28 mouse cellular contexts compared by ENCODE assay signal in genomic region chr12:24925684-24926083, GRCm38 (mm10). TPM values are rescaled to one million over a fixed set of nuclear protein-coding genes. Genes with fewer than 3 reads are reported as not detected.
DNase-seq lines count a peak whose midpoint lies in the region; ATAC-seq and TF ChIP-seq lines count a peak whose summit lies in the region.
"Had no signal": no experiment of that assay in that cellular context is flagged by ENCODE, and none has a peak within 500 bp of the region (broad histone marks: within the 10 kb centered on the region; RNA-seq: fewer than 3 reads in every experiment).

No protein-coding gene starts in this region.

- peak; percentile 49 for DNase-seq in embryonic facial prominence, embryonic 11.5 days (ENCODE audit: low spot score)
- DNase-seq in embryonic facial prominence, embryonic 10.5 days (ENCODE audit: low spot score) = no peak
- no peak for DNase-seq in kidney, adult 18-20 months
- DNase-seq in mesoderm, embryonic 11.5 days (ENCODE audit: low read depth, low spot score) = peak; percentile 14
- DNase-seq in liver, postnatal 0 days = no peak
- DNase-seq: adrenal gland, adult 8-10 months; adrenal gland, postnatal 25 days; cerebellum, adult 11-12 months; cerebellum, adult 8-10 months; cerebellum, postnatal 10 days; cerebellum, postnatal 36 days; gastrocnemius, postnatal 10 days; gastrocnemius, postnatal 36 days; heart, adult 2 months; heart, postnatal 14 days had no signal

- H3K4me1 ChIP-seq in embryonic facial prominence, embryonic 11.5 days (ENCODE audit: control insufficient read depth, insufficient read depth, low read length) = no peaks in the 10 kb centered on the region
- H3K4me1 ChIP-seq in embryonic facial prominence, embryonic 10.5 days = peaks cover 11% of the 10 kb centered on the region
- peaks cover 35% of the 10 kb centered on the region for H3K4me1 ChIP-seq in kidney, embryonic 15.5 days
- peaks cover 21% of the 10 kb centered on the region; the same call in 1 of the 2 replicates for H3K4me1 ChIP-seq in midbrain, embryonic 12.5 days
- peaks cover 13% of the 10 kb centered on the region for H3K4me1 ChIP-seq in midbrain, embryonic 16.5 days (ENCODE audit: control insufficient read depth, insufficient read depth, low read length)
- H3K4me1 ChIP-seq in liver, postnatal 0 days (ENCODE audit: insufficient read depth) = no peaks in the 10 kb centered on the region; the same call in 1 of the 2 replicates

- no peaks in the 10 kb centered on the region for H3K36me3 ChIP-seq in embryonic facial prominence, embryonic 11.5 days (replicated peaks; ENCODE audit: control insufficient read depth, insufficient read depth, low read depth, low read length)
- H3K36me3 ChIP-seq in embryonic facial prominence, embryonic 10.5 days (replicated peaks) = peaks cover 29% of the 10 kb centered on the region
- H3K36me3 ChIP-seq in kidney, embryonic 15.5 days = no peaks in the 10 kb centered on the region
- no peaks in the 10 kb centered on the region; the same call in 1 of the 2 replicates for H3K36me3 ChIP-seq in midbrain, embryonic 12.5 days
- H3K36me3 ChIP-seq in midbrain, embryonic 16.5 days (ENCODE audit: control insufficient read depth, insufficient read depth, low read length) = no peaks in the 10 kb centered on the region; the same call in 1 of the 2 replicates
- H3K36me3 ChIP-seq in liver, postnatal 0 days (replicated peaks; ENCODE audit: insufficient read depth, low read length) = no peaks in the 10 kb centered on the region
- H3K36me3 ChIP-seq: heart, embryonic 12.5 days; heart, embryonic 15.5 days; hindbrain, embryonic 12.5 days had no signal

- WGBS in embryonic facial prominence, embryonic 11.5 days = 27% methylated on average over 4 of the region's 4 CpGs
- 33% methylated on average over 4 of the region's 4 CpGs for WGBS in embryonic facial prominence, embryonic 10.5 days
- WGBS in kidney, embryonic 15.5 days = 27% methylated on average over 4 of the region's 4 CpGs
- WGBS in midbrain, embryonic 12.5 days = 42% methylated on average over 4 of the region's 4 CpGs
- WGBS in midbrain, embryonic 16.5 days = 35% methylated on average over 4 of the region's 4 CpGs
- WGBS in liver, postnatal 0 days (ENCODE audit: insufficient replicate concordance) = 72% methylated on average over 4 of the region's 4 CpGs

- no peak overlapping the region for H3K9ac ChIP-seq in embryonic facial prominence, embryonic 11.5 days (replicated peaks; ENCODE audit: low read length)
- H3K9ac ChIP-seq in kidney, embryonic 15.5 days = no peak overlapping the region
- H3K9ac ChIP-seq in midbrain, embryonic 12.5 days (replicated peaks) = no peak overlapping the region
- H3K9ac ChIP-seq in midbrain, embryonic 16.5 days (ENCODE audit: low read depth, low read length) = no peak overlapping the region
- no peak overlapping the region for H3K9ac ChIP-seq in liver, postnatal 0 days (replicated peaks)
- H3K9ac ChIP-seq: embryonic facial prominence, embryonic 13.5 days; forebrain, embryonic 13.5 days; heart, embryonic 12.5 days; heart, embryonic 15.5 days; hindbrain, embryonic 12.5 days; hindbrain, embryonic 15.5 days had no signal

- no peak overlapping the region for H3K4me3 ChIP-seq in embryonic facial prominence, embryonic 11.5 days (ENCODE audit: low read depth, low read length)
- no peak overlapping the region for H3K4me3 ChIP-seq in embryonic facial prominence, embryonic 10.5 days
- no peak overlapping the region for H3K4me3 ChIP-seq in kidney, embryonic 15.5 days (replicated peaks)
- no peak overlapping the region for H3K4me3 ChIP-seq in midbrain, embryonic 12.5 days
- no peak overlapping the region for H3K4me3 ChIP-seq in midbrain, embryonic 16.5 days (ENCODE audit: low read depth, low read length)
- no peak overlapping the region for H3K4me3 ChIP-seq in liver, postnatal 0 days (ENCODE audit: low read depth, low read length)
- H3K4me3 ChIP-seq: embryonic facial prominence, embryonic 13.5 days; forebrain, embryonic 10.5 days; forebrain, embryonic 13.5 days; heart, adult 2 months; heart, embryonic 12.5 days; heart, embryonic 15.5 days; hindbrain, embryonic 12.5 days; hindbrain, embryonic 15.5 days had no signal

- ATAC-seq in embryonic facial prominence, embryonic 11.5 days (replicated peaks; ENCODE audit: insufficient number of reproducible peaks, low FRiP score, low TSS enrichment, low read depth) = no peak
- peak; percentile 63 for ATAC-seq in kidney, embryonic 15.5 days (replicated peaks; ENCODE audit: low FRiP score)
- ATAC-seq in midbrain, embryonic 12.5 days (ENCODE audit: low FRiP score, low read depth) = 0 out of 2 replicates have a peak, but pooled peaks have one; percentile 44
- no peak for ATAC-seq in midbrain, embryonic 16.5 days
- ATAC-seq in liver, postnatal 0 days = no peak
- ATAC-seq: activated CD4-positive, CD25-positive, alpha-beta regulatory T cell, adult 4 months; CD4-positive, CD25-positive, alpha-beta regulatory T cell, adult 4 months; forebrain, embryonic 13.5 days; forebrain, embryonic 16.5 days had no signal

- TF ChIP-seq EP300 in liver, postnatal 0 days (IDR thresholded peaks at IDR 0.05; ENCODE audit: low read depth) = no peak

- no peak overlapping the region for H3K27ac ChIP-seq in embryonic facial prominence, embryonic 11.5 days (replicated peaks; ENCODE audit: low read depth, low read length)
- no peak overlapping the region for H3K27ac ChIP-seq in embryonic facial prominence, embryonic 10.5 days (replicated peaks)
- no peak overlapping the region for H3K27ac ChIP-seq in kidney, embryonic 15.5 days
- no peak overlapping the region for H3K27ac ChIP-seq in midbrain, embryonic 12.5 days (replicated peaks)
- no peak overlapping the region for H3K27ac ChIP-seq in midbrain, embryonic 16.5 days (ENCODE audit: low read length)
- H3K27ac ChIP-seq in liver, postnatal 0 days (ENCODE audit: low read depth) = no peak overlapping the region
- H3K27ac ChIP-seq: embryonic facial prominence, embryonic 13.5 days; forebrain, embryonic 10.5 days; forebrain, embryonic 13.5 days; heart, adult 2 months; heart, embryonic 15.5 days; hindbrain, embryonic 12.5 days; hindbrain, embryonic 15.5 days had no signal

- no peak for TF ChIP-seq CTCF in liver, postnatal 0 days (IDR thresholded peaks at IDR 0.05; ENCODE audit: low read depth)

- H3K27me3 ChIP-seq in embryonic facial prominence, embryonic 11.5 days (ENCODE audit: control insufficient read depth, insufficient read depth, low read length) = no peaks in the 10 kb centered on the region
- H3K27me3 ChIP-seq in embryonic facial prominence, embryonic 10.5 days (replicated peaks; ENCODE audit: low read depth, poor library complexity, severe bottlenecking) = no peaks in the 10 kb centered on the region
- no peaks in the 10 kb centered on the region for H3K27me3 ChIP-seq in kidney, embryonic 15.5 days
- no peaks in the 10 kb centered on the region for H3K27me3 ChIP-seq in midbrain, embryonic 12.5 days
- H3K27me3 ChIP-seq in midbrain, embryonic 16.5 days (ENCODE audit: control insufficient read depth, insufficient read depth, low read depth, low read length) = no peaks in the 10 kb centered on the region
- H3K27me3 ChIP-seq in liver, postnatal 0 days (ENCODE audit: insufficient read depth, low read length) = no peaks in the 10 kb centered on the region
- H3K27me3 ChIP-seq: embryonic facial prominence, embryonic 13.5 days; forebrain, embryonic 13.5 days; heart, embryonic 12.5 days; heart, embryonic 15.5 days; hindbrain, embryonic 12.5 days; hindbrain, embryonic 15.5 days had no signal

- H3K4me2 ChIP-seq in embryonic facial prominence, embryonic 11.5 days (ENCODE audit: low read depth, low read length) = no peak overlapping the region
- H3K4me2 ChIP-seq in kidney, embryonic 15.5 days = no peak overlapping the region
- H3K4me2 ChIP-seq in midbrain, embryonic 12.5 days (replicated peaks) = no peak overlapping the region
- H3K4me2 ChIP-seq in midbrain, embryonic 16.5 days (ENCODE audit: low read length) = no peak overlapping the region
- no peak overlapping the region for H3K4me2 ChIP-seq in liver, postnatal 0 days (ENCODE audit: low read depth, low read length)
- H3K4me2 ChIP-seq: embryonic facial prominence, embryonic 13.5 days; forebrain, embryonic 13.5 days; heart, embryonic 12.5 days; heart, embryonic 15.5 days; hindbrain, embryonic 12.5 days; hindbrain, embryonic 15.5 days had no signal

- no peaks in the 10 kb centered on the region for H3K9me3 ChIP-seq in embryonic facial prominence, embryonic 11.5 days (replicated peaks; ENCODE audit: control insufficient read depth, low read length)
- H3K9me3 ChIP-seq in embryonic facial prominence, embryonic 10.5 days = no peaks in the 10 kb centered on the region
- H3K9me3 ChIP-seq in kidney, embryonic 15.5 days (replicated peaks) = no peaks in the 10 kb centered on the region
- no peaks in the 10 kb centered on the region for H3K9me3 ChIP-seq in midbrain, embryonic 12.5 days
- no peaks in the 10 kb centered on the region for H3K9me3 ChIP-seq in midbrain, embryonic 16.5 days (replicated peaks; ENCODE audit: control insufficient read depth, low read length, poor library complexity, severe bottlenecking)
- H3K9me3 ChIP-seq in liver, postnatal 0 days (ENCODE audit: low read length) = no peaks in the 10 kb centered on the region
- H3K9me3 ChIP-seq: embryonic facial prominence, embryonic 13.5 days; forebrain, embryonic 10.5 days; forebrain, embryonic 13.5 days; heart, embryonic 12.5 days; heart, embryonic 15.5 days; hindbrain, embryonic 12.5 days; hindbrain, embryonic 15.5 days had no signal

RNA-seq across cellular contexts. Expression of gene Kidins220, which starts 49.0 kb away (rescaled TPM):
- polyA plus RNA-seq in embryonic facial prominence, embryonic 11.5 days (2014; fragmentation: Nextera tagmentation; extraction: Ambion mirVana) = 23.4 and 28.8 TPM in 2 replicates
- 18.9 and 19.0 TPM in 2 replicates for polyA plus RNA-seq in embryonic facial prominence, embryonic 10.5 days (2016; fragmentation: Nextera tagmentation; extraction: Ambion mirVana)
- 28.6 and 31.1 TPM in 2 replicates for polyA plus RNA-seq in kidney, embryonic 15.5 days (2015; fragmentation: Nextera tagmentation; extraction: Ambion mirVana)
- polyA plus RNA-seq in midbrain, embryonic 12.5 days (2016; fragmentation: Nextera tagmentation; extraction: Ambion mirVana) = 89.0 and 100 TPM in 2 replicates
- polyA plus RNA-seq in midbrain, embryonic 16.5 days (2015; fragmentation: Nextera tagmentation; extraction: Ambion mirVana) = 172 and 177 TPM in 2 replicates
- polyA plus RNA-seq in liver, postnatal 0 days (2015; fragmentation: Nextera tagmentation; extraction: Ambion mirVana) = 3.7 and 4.4 TPM in 2 replicates

Comparison
In these comparisons a context has a peak if more than half of its experiments do, and no peak if none do; other contexts are left out.
1. ATAC-seq: peak in kidney, embryonic 15.5 days (single experiment) and midbrain, embryonic 12.5 days (single experiment); none in embryonic facial prominence, embryonic 11.5 days (single experiment), midbrain, embryonic 16.5 days (single experiment) and liver, postnatal 0 days (single experiment).
2. DNase-seq: peak in embryonic facial prominence, embryonic 11.5 days (single experiment) and mesoderm, embryonic 11.5 days (single experiment); none in embryonic facial prominence, embryonic 10.5 days (single experiment), kidney, adult 18-20 months (single experiment) and liver, postnatal 0 days (single experiment).